Mouse (Mus musculus) frontal cortex, postnatal 36 days (tissue): Measurements from ENCODE around the gene Aknad1.

Source experiments
- DNase-seq, 2 experiments: peaks; one replicate each; pipeline ENCODE4 v3.0.0; 2022; ENCODE audit warnings: low spot score in 2 of 2

Gene Aknad1

DNA sequence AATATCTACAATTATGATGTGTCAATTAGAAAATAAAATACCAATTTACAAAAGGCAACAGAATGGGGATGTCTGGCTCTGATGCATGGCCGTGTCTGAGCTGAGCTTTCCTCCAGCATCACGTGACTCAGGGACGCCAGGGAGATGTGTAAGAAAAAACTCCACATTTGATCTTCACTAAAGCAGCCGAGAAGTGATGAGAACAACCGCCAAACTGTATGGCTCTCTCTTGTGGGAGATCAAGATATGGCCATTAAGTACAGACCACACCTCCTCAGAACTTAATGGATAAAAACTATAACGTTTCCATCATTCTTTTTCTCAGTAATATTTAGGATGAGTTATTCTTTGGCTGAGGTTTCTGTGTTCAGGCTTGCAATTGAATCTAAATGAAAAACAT, 11.6 kb downstream of the Aknad1 start:
- DNase-seq, result no peak

DNA sequence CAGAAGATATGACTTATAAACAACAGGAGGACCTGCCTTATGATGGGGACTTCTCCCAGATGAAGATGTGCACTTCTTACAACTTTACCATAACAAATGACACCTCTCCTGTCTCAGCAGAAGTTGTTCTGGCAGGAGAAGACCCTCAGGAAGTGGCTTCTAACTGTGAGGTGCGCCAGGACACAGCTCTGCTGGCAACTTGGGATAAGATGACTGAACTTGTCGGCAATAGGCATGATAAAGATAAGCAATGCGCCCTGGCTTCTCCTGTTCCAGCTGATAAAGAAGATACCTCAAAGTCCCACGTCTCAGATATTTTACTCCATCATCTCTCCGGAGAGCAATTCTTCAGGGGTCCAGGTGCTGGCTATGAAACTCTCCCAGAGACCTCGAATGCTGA, 12.2 kb downstream of the Aknad1 start:
- DNase-seq, result no peak

DNA sequence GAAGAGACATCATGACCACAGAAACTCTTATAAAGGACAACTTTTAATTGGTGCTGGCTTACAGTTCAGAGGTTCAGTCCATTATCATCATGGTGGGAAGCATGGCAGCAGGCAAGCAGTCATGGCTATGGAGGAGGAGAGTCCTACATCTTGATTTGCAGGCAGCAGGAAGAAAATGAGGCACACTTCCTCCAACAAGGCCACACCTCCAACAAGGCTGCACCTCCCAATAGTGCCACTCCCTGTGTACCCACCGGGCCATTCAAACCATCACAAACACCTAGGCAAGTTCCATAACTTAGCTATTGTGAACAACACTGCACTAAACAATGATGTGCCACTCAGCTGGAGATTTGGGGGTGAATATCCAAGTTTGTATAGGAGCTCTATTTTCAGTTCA, 15.1 kb downstream of the Aknad1 start:
- DNase-seq, result no peak

DNA sequence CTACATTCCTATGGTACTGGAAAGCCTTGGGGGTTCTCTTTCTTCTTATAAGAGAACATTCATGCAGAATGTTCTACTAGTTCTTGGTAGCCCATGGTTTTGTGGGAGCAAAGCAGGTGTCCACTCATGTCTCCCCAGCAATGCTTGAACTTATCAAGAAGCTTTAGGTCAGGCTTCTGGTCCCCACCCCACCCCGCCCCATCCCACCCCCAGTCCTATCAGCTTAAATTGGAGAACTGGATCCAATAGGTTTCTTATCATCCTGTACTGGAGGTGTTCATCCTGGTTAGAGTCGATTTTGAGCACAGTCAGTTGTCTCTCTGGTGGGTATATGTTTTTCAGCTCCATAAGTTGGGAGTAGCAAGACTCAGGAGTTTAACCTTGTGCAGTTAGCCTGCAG, 16.1 kb downstream of the Aknad1 start:
- no peak for DNase-seq

DNA sequence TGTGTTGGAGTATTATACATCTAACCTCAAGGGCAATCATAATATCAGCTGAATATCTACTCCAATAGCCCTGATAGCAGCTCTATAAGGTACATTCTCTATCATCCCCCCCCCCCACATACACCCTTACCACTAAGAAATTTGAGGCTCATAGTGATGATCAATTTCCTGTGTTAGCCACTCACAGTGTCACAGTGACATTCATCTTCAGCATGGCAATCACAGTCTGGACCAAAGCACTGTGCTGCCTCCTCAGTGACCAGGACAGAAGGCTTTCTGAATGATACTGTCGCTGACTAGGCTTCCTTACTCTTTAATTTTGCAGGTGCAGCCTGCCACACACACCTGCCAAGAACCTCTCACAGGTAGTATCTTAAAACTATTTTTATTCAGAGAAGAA, 16.7 kb downstream of the Aknad1 start:
- no peak for DNase-seq

DNA sequence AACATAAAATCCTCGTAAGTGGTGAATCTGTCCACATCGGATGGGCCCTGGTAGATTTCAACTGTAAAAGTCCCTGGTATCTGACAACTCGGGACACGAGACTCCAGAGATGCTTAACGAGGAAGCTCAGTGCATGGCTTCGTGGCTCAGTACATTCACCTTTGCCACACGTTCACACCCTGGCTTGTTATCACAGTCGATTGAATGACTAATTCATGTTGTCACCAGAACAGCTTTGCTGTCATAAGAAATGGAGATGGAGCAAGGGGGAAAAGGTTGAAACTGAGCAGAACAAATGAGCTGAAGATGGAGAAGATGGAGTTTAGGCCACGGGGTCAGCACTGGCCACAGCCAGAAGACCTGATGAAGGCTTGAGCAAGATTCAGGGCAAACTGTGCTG, 18.1 kb downstream of the Aknad1 start:
- DNase-seq, result no peak

DNA sequence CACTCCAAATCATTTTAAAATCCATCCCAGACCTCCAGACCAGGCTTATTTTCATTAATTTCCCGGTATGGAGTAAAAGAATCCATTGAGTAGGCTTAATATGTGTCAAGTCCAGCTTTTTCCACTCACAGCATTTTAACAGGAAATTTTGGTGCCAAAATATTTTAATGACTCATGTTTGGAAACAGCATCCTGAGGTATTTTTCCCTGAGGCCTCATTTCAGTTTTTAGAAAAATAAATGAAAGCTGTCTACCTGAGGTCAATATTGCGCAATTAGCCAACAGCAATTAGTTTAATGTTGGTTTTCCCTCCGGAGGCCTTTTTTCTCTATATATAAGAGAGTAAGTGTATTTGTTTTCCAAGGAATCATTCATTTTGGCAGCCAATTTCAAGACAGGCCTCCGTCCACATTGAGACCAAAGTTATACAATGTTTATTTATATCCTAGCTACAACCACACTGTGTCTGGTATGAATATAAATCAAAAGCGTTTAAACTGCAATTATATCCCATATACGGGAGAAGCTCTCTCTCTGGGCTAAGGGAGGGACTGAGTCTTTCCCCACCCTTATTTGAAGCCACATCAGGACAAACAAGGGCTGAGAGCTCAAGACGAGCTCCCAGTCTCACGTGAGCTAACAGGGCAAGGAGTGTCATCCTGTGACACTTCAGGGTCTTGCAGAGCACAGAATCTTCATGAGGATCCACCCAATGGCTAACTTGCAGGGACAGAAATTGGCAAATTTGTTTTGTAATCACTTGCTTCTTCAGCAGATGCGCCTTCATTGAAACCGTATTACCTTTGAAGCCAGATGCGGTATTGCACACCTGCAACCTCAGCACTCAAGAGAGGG, 20.3 kb downstream of the Aknad1 start:
- DNase-seq, result peak in 1 of 2 experiments; percentile 24

DNA sequence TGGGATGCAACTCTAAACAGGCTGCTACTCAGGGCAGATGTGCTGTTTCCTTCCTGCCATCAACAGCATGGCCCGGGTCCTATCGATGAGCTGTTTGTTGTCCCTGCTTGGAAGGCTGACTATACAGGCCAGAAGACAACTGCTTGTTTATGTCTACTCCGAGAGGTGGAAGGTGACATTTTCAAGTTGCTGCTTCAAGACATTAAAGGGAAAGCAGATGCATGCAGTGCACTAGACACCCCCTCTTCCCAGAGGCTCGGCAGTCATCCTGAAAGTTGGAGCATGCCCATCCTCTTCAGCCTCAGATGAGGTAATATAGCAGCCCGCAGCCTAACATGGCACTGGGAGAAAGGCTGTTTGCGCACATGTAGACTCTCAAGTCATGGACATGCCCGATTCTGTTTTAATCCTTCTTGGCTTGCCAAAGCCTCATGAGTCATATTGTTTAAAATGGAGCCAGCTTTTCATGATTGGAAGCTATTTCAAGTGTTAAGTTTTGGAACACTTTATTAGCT, 23.2 kb downstream of the Aknad1 start:
- peak; percentile 56 to 64 for DNase-seq

DNA sequence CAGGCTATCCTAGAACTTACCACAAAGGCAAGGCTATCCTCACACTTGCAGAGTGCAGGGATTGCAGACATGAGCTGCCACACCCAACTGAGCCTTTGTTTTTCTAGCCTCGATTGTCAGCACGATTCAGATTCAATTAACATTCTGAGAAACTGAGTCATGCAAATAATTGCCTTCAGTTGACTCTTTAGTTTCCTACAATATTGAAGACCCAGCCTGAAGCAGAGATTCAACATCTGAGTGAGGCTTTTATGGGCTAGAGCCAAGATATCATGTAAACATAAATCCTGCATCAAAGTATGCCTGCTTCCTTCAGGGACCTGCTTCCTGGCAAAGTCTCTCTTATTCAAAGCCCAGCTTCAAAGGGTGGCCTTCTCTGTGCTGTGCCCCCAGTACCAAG, 24.2 kb downstream of the Aknad1 start:
- DNase-seq, result no peak

DNA sequence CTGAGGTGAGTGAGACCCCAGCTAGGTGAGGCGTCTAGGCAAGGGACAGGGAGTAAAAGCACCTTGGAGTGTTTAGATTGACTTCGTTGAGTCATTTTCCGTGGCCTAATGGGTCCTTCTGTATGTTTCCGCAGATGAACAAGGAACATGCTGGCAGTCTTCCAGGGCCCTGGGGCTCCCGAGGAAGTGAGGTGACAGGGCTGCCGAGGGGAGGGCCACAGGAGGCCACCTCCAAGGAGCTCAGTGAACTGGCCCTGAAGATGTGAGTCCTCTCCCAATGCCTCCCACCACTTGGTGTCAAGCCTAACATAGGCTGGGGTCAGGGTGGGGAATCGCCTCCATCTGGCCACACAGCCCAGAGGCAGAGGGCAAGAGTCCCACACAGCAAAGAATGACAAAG, 25.5 kb downstream of the Aknad1 start:
- DNase-seq, result no peak

DNA sequence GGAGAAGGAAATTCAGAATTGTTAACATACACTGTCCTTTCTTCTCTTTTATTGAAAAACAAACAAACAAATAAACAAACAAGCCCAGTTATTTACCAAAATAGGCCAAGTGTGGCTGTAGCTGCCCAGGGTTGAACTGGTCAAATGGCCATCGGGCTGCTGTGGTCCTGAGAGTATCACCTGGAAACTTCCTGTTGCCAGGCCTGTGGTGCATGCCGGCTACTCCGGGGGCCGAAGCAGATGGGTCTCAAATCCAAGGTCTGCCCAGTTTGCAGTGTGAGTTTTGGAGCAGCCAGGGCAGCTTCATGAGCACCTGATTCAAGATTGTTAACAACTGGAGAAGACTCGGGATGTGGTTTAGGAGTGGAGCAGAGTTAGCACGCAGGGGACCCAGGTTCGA, 26.0 kb downstream of the Aknad1 start:
- DNase-seq, result no peak

DNA sequence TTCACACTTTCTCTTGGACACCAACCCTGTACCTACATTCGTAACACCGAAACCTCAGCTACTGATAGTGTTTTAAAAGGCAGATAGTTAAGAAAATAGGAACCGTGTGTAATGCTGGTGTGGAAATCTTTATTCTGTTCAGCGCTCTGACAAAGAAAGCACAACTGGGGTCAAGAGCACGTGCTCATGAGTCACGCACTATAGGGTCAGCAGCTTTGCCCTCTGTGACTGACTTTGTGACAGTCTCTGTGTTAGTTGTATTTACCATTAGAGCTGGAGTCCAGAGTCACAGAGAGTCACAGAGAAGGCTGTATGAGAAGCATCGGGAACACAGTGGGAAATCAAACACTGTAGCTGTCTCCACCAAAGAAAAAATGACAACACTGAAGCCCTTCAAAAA, 27.5 kb downstream of the Aknad1 start:
- no peak for DNase-seq

DNA sequence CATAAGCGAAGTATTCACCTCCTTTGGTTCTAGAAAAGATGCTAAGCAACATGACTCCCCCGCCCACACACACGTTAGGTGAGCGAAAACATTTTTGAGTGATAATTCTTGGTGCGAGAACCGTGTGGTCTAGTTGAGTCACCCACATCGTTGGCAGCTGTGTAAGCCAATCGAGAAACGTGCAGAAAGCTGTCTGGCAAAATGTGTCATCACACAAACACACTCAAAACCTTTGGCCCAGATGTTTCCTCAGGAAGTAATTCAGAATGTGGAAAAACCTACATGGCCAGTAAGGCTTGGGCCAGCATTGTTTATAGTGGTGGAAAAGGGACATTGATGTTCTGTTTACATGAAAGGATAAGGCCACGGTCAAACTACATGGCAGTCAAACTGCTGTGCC, 28.0 kb downstream of the Aknad1 start:
- no peak for DNase-seq

DNA sequence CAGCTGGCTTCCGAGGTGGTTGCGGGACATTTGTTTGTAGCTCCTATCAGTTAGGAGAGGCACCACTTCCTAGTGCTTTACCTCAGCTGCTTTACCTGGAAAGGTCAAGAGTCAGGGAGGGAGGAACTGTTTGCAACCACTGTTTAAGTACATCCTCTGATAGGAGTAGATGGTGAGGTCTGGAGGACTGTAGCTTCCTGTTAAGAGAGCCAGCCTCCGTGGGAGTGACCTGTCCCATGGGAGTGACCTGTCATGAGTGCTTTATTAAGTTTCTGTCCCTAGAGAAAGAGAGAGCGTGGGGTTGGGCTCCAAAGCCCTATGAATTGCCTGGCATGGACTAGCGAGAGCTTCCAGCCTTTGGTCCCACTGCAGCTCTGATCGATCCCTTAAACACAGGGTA, 30.1 kb downstream of the Aknad1 start:
- no peak for DNase-seq

DNA sequence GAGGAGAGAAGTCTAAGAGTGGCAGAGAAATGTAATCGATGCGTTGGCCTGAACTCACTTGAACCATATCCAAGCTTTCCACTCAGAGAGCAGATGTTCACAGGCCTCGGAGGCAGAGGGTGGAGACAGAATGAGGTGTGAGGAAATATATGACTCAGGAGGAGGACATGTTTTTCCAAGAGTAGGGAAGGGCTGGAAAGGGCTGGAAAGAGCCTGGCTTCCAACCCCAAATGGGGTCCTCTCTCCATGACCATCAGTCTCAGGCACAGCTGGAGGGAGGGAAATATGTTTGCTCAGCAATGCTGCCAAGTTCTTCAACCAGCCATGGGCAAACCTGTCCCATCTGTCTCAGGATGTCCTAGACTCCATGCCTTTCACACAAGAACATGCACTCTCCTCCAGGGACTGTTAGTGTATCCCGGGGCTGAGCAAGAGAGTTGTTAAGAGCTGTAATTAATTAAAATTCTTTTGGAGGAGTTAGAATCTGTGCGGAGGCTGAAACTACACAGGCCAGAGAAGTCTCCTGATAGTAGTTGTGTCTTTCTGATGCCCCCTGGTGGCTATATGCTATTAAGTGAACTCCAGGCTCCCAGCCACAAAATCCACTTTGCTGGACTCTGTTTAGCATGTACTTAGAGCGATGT, 31.4 kb downstream of the Aknad1 start:
- DNase-seq, result peak; percentile 55 to 82

DNA sequence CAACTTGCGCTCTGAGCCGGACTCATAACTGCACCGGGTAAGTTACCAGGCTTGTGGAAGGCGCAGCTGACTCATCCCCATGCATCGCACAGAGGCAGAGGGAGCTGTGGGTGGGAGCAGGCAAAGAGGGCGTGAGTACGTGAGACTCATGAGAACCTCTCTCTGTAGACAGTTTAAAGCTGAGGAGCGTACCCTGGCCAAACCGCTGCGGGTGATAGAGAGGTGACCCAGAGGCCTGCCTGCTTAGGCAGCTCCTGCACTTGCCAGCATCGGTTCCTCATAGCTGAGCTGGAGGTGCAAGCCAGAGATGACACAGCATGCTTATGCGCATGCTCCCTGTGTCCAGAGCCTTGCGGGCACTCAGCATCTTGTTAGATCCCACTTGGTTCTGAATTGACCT, 32.8 kb downstream of the Aknad1 start:
- peak; percentile 70 to 72 for DNase-seq

DNA sequence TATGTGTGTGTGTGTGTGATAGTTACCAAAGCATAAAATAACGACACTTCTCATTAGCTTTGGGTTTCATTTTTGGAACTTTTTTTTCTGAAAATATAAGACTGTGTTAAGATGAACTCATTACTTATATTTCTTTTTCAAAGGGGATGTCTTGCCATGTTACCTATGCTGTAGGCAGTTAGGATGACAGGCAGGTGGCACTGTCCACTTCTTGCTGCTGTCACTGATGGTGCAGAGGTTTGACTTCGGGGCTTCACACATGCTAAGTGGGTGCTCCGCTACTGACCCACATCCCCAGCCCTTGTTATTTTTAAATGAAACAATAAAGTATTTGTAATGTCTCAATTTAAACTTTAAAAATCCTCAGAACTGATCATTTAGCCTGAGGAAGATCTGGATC, 33.4 kb downstream of the Aknad1 start:
- DNase-seq, result no peak

DNA sequence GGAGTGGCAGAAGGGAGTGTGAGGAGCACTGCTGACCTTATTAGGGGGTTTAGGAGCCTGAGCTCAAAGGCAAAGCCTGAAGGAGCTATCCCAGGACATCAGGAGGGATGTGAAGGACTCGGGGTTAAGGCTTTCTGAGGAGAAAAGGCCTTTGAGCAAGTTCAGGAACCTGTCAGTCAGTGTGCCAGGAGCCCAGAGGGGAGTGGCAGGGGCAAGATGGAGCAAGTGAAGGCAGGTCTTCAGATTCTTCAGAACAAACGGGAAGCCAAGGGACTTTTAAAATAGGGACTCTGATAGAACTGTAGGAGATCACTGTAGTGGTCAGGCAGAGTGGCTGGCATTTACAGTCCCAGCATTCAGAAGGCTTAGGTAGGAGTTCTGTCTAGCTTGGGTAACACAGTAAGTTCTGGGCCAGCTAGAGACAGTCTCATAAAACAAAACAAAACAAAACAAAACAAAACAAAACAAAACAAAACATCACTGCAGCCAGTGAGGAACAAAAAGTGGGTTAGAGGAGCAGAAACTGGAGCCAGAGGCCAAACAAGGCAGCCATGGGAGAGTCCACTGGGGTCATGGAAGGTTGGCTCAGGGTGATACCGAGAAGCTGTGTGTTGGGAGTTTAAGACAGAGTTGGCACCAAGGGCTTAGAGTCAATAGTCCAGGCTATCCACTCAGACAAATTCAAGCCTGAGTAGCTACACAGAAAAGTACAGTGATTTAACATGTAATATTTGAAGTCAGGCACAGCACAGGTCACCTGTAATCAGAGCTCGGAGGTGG, 39.5 kb downstream of the Aknad1 start:
- no peak for DNase-seq

DNA sequence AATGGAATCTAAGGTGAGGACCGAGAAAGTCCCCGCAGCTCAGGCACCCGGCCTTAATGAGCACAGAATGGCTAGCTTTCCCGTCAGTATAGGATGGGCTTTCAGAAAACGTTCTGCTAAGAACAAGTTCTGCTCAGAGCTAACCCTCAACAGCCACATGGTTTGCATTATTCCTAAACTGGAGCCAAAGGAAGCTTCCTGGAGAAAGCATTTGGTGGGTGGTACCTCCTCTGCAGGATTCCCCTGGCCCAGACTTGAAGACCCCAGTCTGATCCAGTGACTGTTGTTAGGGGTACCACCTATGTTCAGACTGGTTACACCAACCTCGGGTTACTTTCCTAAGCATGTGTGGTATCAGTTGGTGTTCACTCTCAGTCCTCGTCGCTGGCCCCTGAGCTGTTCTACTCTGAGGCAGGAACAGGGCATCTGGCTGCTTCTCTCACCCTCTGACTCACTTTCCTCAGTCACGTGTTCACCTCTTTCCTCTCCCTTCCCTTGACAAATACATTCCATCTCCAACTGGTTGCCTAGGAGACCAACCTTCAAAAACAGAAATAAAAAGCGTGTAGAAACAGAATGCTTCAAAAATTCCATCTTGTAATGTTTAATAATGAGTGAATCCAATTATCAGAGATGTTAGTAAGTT, 41.9 kb downstream of the Aknad1 start:
- peak; percentile 48 to 55 for DNase-seq

DNA sequence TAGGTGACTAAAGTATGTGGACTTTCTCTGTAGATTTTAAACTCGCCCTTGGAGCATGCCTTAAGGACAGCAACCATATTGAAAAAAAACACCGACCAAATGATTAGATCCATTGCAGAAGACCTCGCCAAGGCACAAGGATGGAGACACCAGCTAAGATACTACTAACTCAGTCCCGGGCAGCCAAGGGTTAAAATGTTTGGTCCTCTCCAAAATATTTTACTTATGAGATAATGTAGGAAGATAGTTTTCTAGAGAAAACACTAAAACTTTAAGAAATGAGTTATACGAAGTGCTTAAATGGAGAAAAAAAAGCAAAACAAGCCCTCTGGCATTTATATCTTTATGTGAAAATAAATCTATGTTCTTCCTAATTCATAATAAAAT, 42.4 kb downstream of the Aknad1 start:
- no peak for DNase-seq

DNA sequence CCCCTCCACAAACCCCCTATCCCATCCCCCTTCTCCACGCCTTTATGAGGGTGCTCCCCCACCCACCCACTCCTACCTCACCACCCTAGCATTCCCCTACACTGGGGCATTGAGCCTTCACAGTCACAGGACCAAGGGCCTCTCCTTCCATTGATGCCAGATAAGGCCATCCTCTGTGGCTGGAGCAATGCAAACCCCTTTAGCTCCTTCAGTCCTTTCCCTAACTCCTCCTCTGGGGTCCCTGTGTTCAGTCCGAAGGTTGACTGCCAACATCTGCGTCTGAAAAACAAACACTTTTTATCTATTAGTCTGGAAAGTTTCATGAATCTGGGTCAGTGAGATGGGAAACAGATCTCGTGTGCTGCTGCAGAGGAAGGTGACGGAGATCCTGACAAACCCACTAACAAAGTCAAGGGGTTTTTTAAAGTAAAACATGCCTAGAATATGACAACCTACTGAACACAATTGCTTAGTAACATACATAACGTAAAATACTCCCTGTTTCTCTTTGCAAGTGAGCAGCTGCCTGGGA, 43.0 kb downstream of the Aknad1 start:
- DNase-seq, result no peak

DNA sequence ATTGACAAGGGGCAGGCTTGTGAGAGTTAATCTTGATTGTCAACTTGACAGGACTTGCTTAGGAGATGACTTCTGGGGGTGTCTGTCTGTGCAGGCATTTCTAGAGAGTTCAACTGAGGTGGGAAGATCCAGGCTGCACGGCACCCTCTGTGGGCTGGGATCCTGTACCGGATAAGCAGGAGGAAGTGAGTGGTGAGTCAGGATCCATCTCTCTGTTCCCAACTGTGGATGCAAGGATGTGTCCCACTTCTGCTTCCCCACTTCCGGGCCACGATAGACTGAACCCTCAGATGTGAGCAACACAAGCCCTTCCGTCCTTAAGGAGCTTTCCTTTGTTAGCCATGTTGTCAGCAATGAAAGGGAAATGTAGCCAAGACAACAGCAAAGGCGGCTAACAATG, 47.1 kb downstream of the Aknad1 start:
- no peak for DNase-seq
